Mouse (Mus musculus): ENCODE results near the gene Bricd5. TPM values are rescaled to one million over a fixed set of nuclear protein-coding genes. Genes with fewer than 3 reads are reported as not detected.

Gene Bricd5
- polyA plus RNA-seq, 1 experiment from 2014 or later: not detected

- Histone ChIP-seq H3K9me3 (ENCODE audit: control insufficient read depth, low read length) (no peaks in the 10 kb centered on the region), H3K27ac (replicated peaks; ENCODE audit: low read depth, low read length) (no peak overlapping the region; the same call in 1 of the 2 replicates), H3K9ac (replicated peaks; ENCODE audit: low read length) (peak overlapping the region; percentile 65), H3K4me2 (ENCODE audit: low read length) (peak overlapping the region; percentile 58), H3K27me3 (ENCODE audit: control insufficient read depth, insufficient read depth, low read length) (no peaks in the 10 kb centered on the region), H3K4me1 (ENCODE audit: control insufficient read depth, insufficient read depth, low read length) (peaks cover 7% of the 10 kb centered on the region), H3K4me3 (replicated peaks; ENCODE audit: low read depth, low read length) (peak overlapping the region; percentile 63), H3K36me3 (ENCODE audit: control insufficient read depth, insufficient read depth, low read length) (peaks cover 36% of the 10 kb centered on the region)
- ATAC-seq (ENCODE audit: low FRiP score, low TSS enrichment) (peak; percentile 3), DNase-seq (no peak)
- 51% methylated on average over 11 of the region's 11 CpGs for WGBS
Observed at GRCm38 (mm10) chr17:24477985-24478600, 4.4 kb downstream of the Bricd5 start.

- H3K36me3 ChIP-seq (ENCODE audit: control insufficient read depth, insufficient read depth, low read length): peaks cover 35% of the 10 kb centered on the region
- ATAC-seq (ENCODE audit: low FRiP score, low TSS enrichment) (peak; percentile 93), DNase-seq (peak; percentile 98)
- peak within 1 kb of the TSS; percentile 94 for H3K27ac ChIP-seq (replicated peaks; ENCODE audit: low read depth, low read length)
- under 1% methylated on average over 48 of the region's 48 CpGs for WGBS
- H3K9ac ChIP-seq (replicated peaks; ENCODE audit: low read length): peak within 1 kb of the TSS; percentile 65
- peak within 1 kb of the TSS; percentile 58 for H3K4me2 ChIP-seq (ENCODE audit: low read length)
- no peaks in the 10 kb centered on the region for H3K9me3 ChIP-seq (ENCODE audit: control insufficient read depth, low read length)
- H3K4me3 ChIP-seq (replicated peaks; ENCODE audit: low read depth, low read length): peak within 1 kb of the TSS; percentile 63
- H3K27me3 ChIP-seq (ENCODE audit: control insufficient read depth, insufficient read depth, low read length): no peaks in the 10 kb centered on the region
- peaks cover 7% of the 10 kb centered on the region for H3K4me1 ChIP-seq (ENCODE audit: control insufficient read depth, insufficient read depth, low read length)
Observed at GRCm38 (mm10) chr17:24478663-24479380, 5.1 kb downstream of the Bricd5 start, which contains the start of gene Mlst8. Gene Mlst8, minus strand, starts transcription at chr17:24479078.

GRCm38 (mm10) chr17:24479431-24479830 is 5.7 kb downstream of the Bricd5 start:
- H3K36me3 ChIP-seq (ENCODE audit: control insufficient read depth, insufficient read depth, low read length): peaks cover 28% of the 10 kb centered on the region
- 26% methylated on average over 1 of the region's 1 CpGs for WGBS
- no peak overlapping the region for H3K9ac ChIP-seq (replicated peaks; ENCODE audit: low read length)
- no peak for ATAC-seq (ENCODE audit: low FRiP score, low TSS enrichment)
- peaks cover 7% of the 10 kb centered on the region for H3K4me1 ChIP-seq (ENCODE audit: control insufficient read depth, insufficient read depth, low read length)
- H3K9me3 ChIP-seq (ENCODE audit: control insufficient read depth, low read length): no peaks in the 10 kb centered on the region
- H3K4me2 ChIP-seq (ENCODE audit: low read length): peak overlapping the region; percentile 58
- H3K4me3 ChIP-seq (replicated peaks; ENCODE audit: low read depth, low read length): peak overlapping the region; percentile 63
- H3K27ac ChIP-seq (replicated peaks; ENCODE audit: low read depth, low read length): no peak overlapping the region
- no peaks in the 10 kb centered on the region for H3K27me3 ChIP-seq (ENCODE audit: control insufficient read depth, insufficient read depth, low read length)
- no peak for DNase-seq

- WGBS: 26% methylated on average over 3 of the region's 3 CpGs
- peak; percentile 20 for DNase-seq
- no peak overlapping the region for H3K27ac ChIP-seq (replicated peaks; ENCODE audit: low read depth, low read length)
Observed at GRCm38 (mm10) chr17:24480201-24480826, 6.6 kb downstream of the Bricd5 start.

GRCm38 (mm10) chr17:24481027-24481815 is 7.5 kb downstream of the Bricd5 start:
- H3K4me2 ChIP-seq (ENCODE audit: low read length): no peak overlapping the region
- no peak overlapping the region for H3K9ac ChIP-seq (replicated peaks; ENCODE audit: low read length)
- H3K27me3 ChIP-seq (ENCODE audit: control insufficient read depth, insufficient read depth, low read length): no peaks in the 10 kb centered on the region
- WGBS: 93% methylated on average over 20 of the region's 20 CpGs
- no peak for ATAC-seq (ENCODE audit: low FRiP score, low TSS enrichment)
- no peaks in the 10 kb centered on the region for H3K9me3 ChIP-seq (ENCODE audit: control insufficient read depth, low read length)
- H3K36me3 ChIP-seq (ENCODE audit: control insufficient read depth, insufficient read depth, low read length): peaks cover 11% of the 10 kb centered on the region
- DNase-seq: no peak
- no peak overlapping the region for H3K27ac ChIP-seq (replicated peaks; ENCODE audit: low read depth, low read length)
- peaks cover 10% of the 10 kb centered on the region for H3K4me1 ChIP-seq (ENCODE audit: control insufficient read depth, insufficient read depth, low read length)
- no peak overlapping the region for H3K4me3 ChIP-seq (replicated peaks; ENCODE audit: low read depth, low read length)

More at GRCm38 (mm10) chr17:24480201-24480826, 6.6 kb downstream of the Bricd5 start:
- ATAC-seq (ENCODE audit: low FRiP score, low TSS enrichment): no peak
- Histone ChIP-seq H3K4me2 (ENCODE audit: low read length) (no peak overlapping the region), H3K36me3 (ENCODE audit: control insufficient read depth, insufficient read depth, low read length) (peaks cover 20% of the 10 kb centered on the region), H3K9me3 (ENCODE audit: control insufficient read depth, low read length) (no peaks in the 10 kb centered on the region), H3K9ac (replicated peaks; ENCODE audit: low read length) (no peak overlapping the region), H3K27me3 (ENCODE audit: control insufficient read depth, insufficient read depth, low read length) (no peaks in the 10 kb centered on the region), H3K4me1 (ENCODE audit: control insufficient read depth, insufficient read depth, low read length) (peaks cover 7% of the 10 kb centered on the region), H3K4me3 (replicated peaks; ENCODE audit: low read depth, low read length) (no peak overlapping the region)

GRCm38 (mm10) chr17:24483495-24483894 is 9.8 kb downstream of the Bricd5 start:
- Histone ChIP-seq H3K9ac (replicated peaks; ENCODE audit: low read length) (no peak overlapping the region), H3K9me3 (ENCODE audit: control insufficient read depth, low read length) (no peaks in the 10 kb centered on the region), H3K4me1 (ENCODE audit: control insufficient read depth, insufficient read depth, low read length) (peaks cover 12% of the 10 kb centered on the region), H3K27ac (replicated peaks; ENCODE audit: low read depth, low read length) (no peak overlapping the region), H3K27me3 (ENCODE audit: control insufficient read depth, insufficient read depth, low read length) (no peaks in the 10 kb centered on the region), H3K4me3 (replicated peaks; ENCODE audit: low read depth, low read length) (no peak overlapping the region), H3K36me3 (ENCODE audit: control insufficient read depth, insufficient read depth, low read length) (no peaks in the 10 kb centered on the region), H3K4me2 (ENCODE audit: low read length) (no peak overlapping the region)
- 81% methylated on average over 3 of the region's 3 CpGs for WGBS
- ATAC-seq (ENCODE audit: low FRiP score, low TSS enrichment) (no peak), DNase-seq (no peak)

- no peak for ATAC-seq (ENCODE audit: low FRiP score, low TSS enrichment)
Observed at GRCm38 (mm10) chr17:24485090-24485860, 11.6 kb downstream of the Bricd5 start.

More at GRCm38 (mm10) chr17:24485090-24485860, 11.6 kb downstream of the Bricd5 start:
- peak overlapping the region; percentile 14; the same call in 1 of the 2 replicates for H3K27ac ChIP-seq (replicated peaks; ENCODE audit: low read depth, low read length)
- no peaks in the 10 kb centered on the region for H3K27me3 ChIP-seq (ENCODE audit: control insufficient read depth, insufficient read depth, low read length)
- no peaks in the 10 kb centered on the region for H3K9me3 ChIP-seq (ENCODE audit: control insufficient read depth, low read length)
- DNase-seq: peak; percentile 63
- no peak overlapping the region for H3K4me2 ChIP-seq (ENCODE audit: low read length)
- H3K9ac ChIP-seq (replicated peaks; ENCODE audit: low read length): peak overlapping the region; percentile 37
- no peaks in the 10 kb centered on the region for H3K36me3 ChIP-seq (ENCODE audit: control insufficient read depth, insufficient read depth, low read length)
- H3K4me3 ChIP-seq (replicated peaks; ENCODE audit: low read depth, low read length): no peak overlapping the region
- 42% methylated on average over 11 of the region's 11 CpGs for WGBS
- peaks cover 17% of the 10 kb centered on the region for H3K4me1 ChIP-seq (ENCODE audit: control insufficient read depth, insufficient read depth, low read length)

Measured in midbrain, embryonic 14.5 days (tissue).